Mouse (Mus musculus) CD4-positive, CD25-positive, alpha-beta regulatory T cell, adult 2 months (primary cell): Measurements from ENCODE around the gene Srek1ip1.

Experiments
- DNase-seq: peaks from one replicate; pipeline ENCODE4 v3.0.0-alpha.2; 2012; ENCODE audit warnings: low read depth, low spot score

Srek1ip1 gene

GRCm38 (mm10) chr13:104843295-104844089 is 51.2 kb downstream of the Srek1ip1 start:
- DNase-seq, result no peak

- no peak for DNase-seq
These were observed 61.4 kb downstream of the Srek1ip1 start for GRCm38 (mm10) chr13:104853645-104854044.

- DNase-seq, result peak; percentile 37
These were observed 71.1 kb downstream of the Srek1ip1 start, which contains the start of gene Shisal2b for GRCm38 (mm10) chr13:104863127-104863979. Gene Shisal2b, minus strand, starts transcription at chr13:104863893.

- DNase-seq, result no peak
These were observed 74.4 kb downstream of the Srek1ip1 start for GRCm38 (mm10) chr13:104866726-104867125.

- no peak for DNase-seq
These were observed 77.6 kb downstream of the Srek1ip1 start for GRCm38 (mm10) chr13:104869907-104870306.

GRCm38 (mm10) chr13:104878508-104878907 is 86.2 kb downstream of the Srek1ip1 start:
- no peak for DNase-seq

- no peak for DNase-seq
These were observed 91.4 kb downstream of the Srek1ip1 start for GRCm38 (mm10) chr13:104883566-104884249.

GRCm38 (mm10) chr13:104886308-104887032 is 94.2 kb downstream of the Srek1ip1 start:
- DNase-seq, result no peak
